Mouse (Mus musculus): Measurements from ENCODE around the gene Casc3. TPM values are rescaled to one million over a fixed set of nuclear protein-coding genes. Genes with fewer than 3 reads are reported as not detected.

Casc3 gene
- polyA plus RNA-seq, 1 experiment from 2014 or later, result 44.9 TPM

- no peak overlapping the region for H3K9ac ChIP-seq (ENCODE audit: low read length)
- ATAC-seq (ENCODE audit: insufficient number of reproducible peaks, low FRiP score, low TSS enrichment, low read depth) (no peak), DNase-seq (ENCODE audit: low spot score) (peak; percentile 66)
- no peaks in the 10 kb centered on the region for H3K36me3 ChIP-seq (ENCODE audit: control insufficient read depth, insufficient read depth, low read length)
- H3K4me1 ChIP-seq (ENCODE audit: control insufficient read depth, insufficient read depth, low read length), result peaks cover 61% of the 10 kb centered on the region
- no peaks in the 10 kb centered on the region for H3K9me3 ChIP-seq (ENCODE audit: control insufficient read depth, low read length)
- 12% methylated on average over 12 of the region's 12 CpGs for WGBS
- H3K27me3 ChIP-seq (ENCODE audit: control insufficient read depth, insufficient read depth, low read length), result no peaks in the 10 kb centered on the region
- H3K4me2 ChIP-seq (ENCODE audit: low read depth, severe bottlenecking), result peak overlapping the region; percentile 26; the same call in 1 of the 2 replicates
- no peak overlapping the region for H3K4me3 ChIP-seq (ENCODE audit: low read depth, low read length)
- peak overlapping the region; percentile 51 for H3K27ac ChIP-seq (replicated peaks; ENCODE audit: low read depth, low read length)
Observed at GRCm38 (mm10) chr11:98785772-98786281, 18.9 kb upstream of the Casc3 start.

GRCm38 (mm10) chr11:98786359-98787214, 18.1 kb upstream of the Casc3 start:
- no peaks in the 10 kb centered on the region for H3K9me3 ChIP-seq (ENCODE audit: control insufficient read depth, low read length)
- H3K27me3 ChIP-seq (ENCODE audit: control insufficient read depth, insufficient read depth, low read length), result no peaks in the 10 kb centered on the region
- H3K36me3 ChIP-seq (ENCODE audit: control insufficient read depth, insufficient read depth, low read length), result no peaks in the 10 kb centered on the region
- peak overlapping the region; percentile 26; the same call in 1 of the 2 replicates for H3K4me2 ChIP-seq (ENCODE audit: low read depth, severe bottlenecking)
- ATAC-seq (ENCODE audit: insufficient number of reproducible peaks, low FRiP score, low TSS enrichment, low read depth), result peak; percentile 32
- peaks cover 57% of the 10 kb centered on the region for H3K4me1 ChIP-seq (ENCODE audit: control insufficient read depth, insufficient read depth, low read length)
- peak overlapping the region; percentile 8; the same call in 1 of the 2 replicates for H3K4me3 ChIP-seq (ENCODE audit: low read depth, low read length)
- peak; percentile 98 for DNase-seq (ENCODE audit: low spot score)
- H3K27ac ChIP-seq (replicated peaks; ENCODE audit: low read depth, low read length), result peak overlapping the region; percentile 51
- H3K9ac ChIP-seq (ENCODE audit: low read length), result no peak overlapping the region
- WGBS, result 3% methylated on average over 14 of the region's 15 CpGs

GRCm38 (mm10) chr11:98787229-98787628, 17.5 kb upstream of the Casc3 start:
- Histone ChIP-seq H3K9me3 (ENCODE audit: control insufficient read depth, low read length) (no peaks in the 10 kb centered on the region), H3K27me3 (ENCODE audit: control insufficient read depth, insufficient read depth, low read length) (no peaks in the 10 kb centered on the region), H3K4me1 (ENCODE audit: control insufficient read depth, insufficient read depth, low read length) (peaks cover 50% of the 10 kb centered on the region), H3K4me3 (ENCODE audit: low read depth, low read length) (no peak overlapping the region), H3K9ac (ENCODE audit: low read length) (no peak overlapping the region), H3K4me2 (ENCODE audit: low read depth, severe bottlenecking) (no peak overlapping the region; the same call in 1 of the 2 replicates), H3K27ac (replicated peaks; ENCODE audit: low read depth, low read length) (no peak overlapping the region; the same call in 1 of the 2 replicates), H3K36me3 (ENCODE audit: control insufficient read depth, insufficient read depth, low read length) (no peaks in the 10 kb centered on the region)
- WGBS, result 29% methylated on average over 7 of the region's 7 CpGs
- DNase-seq (ENCODE audit: low spot score), result no peak
- ATAC-seq (ENCODE audit: insufficient number of reproducible peaks, low FRiP score, low TSS enrichment, low read depth), result no peak

- Histone ChIP-seq H3K4me1 (ENCODE audit: control insufficient read depth, insufficient read depth, low read length) (peaks cover 46% of the 10 kb centered on the region), H3K27ac (replicated peaks; ENCODE audit: low read depth, low read length) (no peak overlapping the region)
- WGBS, result 94% methylated on average over 1 of the region's 1 CpGs
Observed at GRCm38 (mm10) chr11:98787691-98788090, 17.0 kb upstream of the Casc3 start.

GRCm38 (mm10) chr11:98788139-98788538, 16.6 kb upstream of the Casc3 start:
- ATAC-seq (ENCODE audit: insufficient number of reproducible peaks, low FRiP score, low TSS enrichment, low read depth) (no peak), DNase-seq (ENCODE audit: low spot score) (no peak)
- no peaks in the 10 kb centered on the region for H3K9me3 ChIP-seq (ENCODE audit: control insufficient read depth, low read length)
- H3K4me1 ChIP-seq (ENCODE audit: control insufficient read depth, insufficient read depth, low read length), result peaks cover 41% of the 10 kb centered on the region
- WGBS, result 91% methylated on average over 5 of the region's 5 CpGs
- H3K27me3 ChIP-seq (ENCODE audit: control insufficient read depth, insufficient read depth, low read length), result no peaks in the 10 kb centered on the region
- H3K27ac ChIP-seq (replicated peaks; ENCODE audit: low read depth, low read length), result peak overlapping the region; percentile 38; the same call in 1 of the 2 replicates
- no peak overlapping the region for H3K9ac ChIP-seq (ENCODE audit: low read length)
- H3K36me3 ChIP-seq (ENCODE audit: control insufficient read depth, insufficient read depth, low read length), result no peaks in the 10 kb centered on the region
- 0 out of 2 replicates have a peak overlapping the region, but pooled peaks have one; percentile 89 for H3K4me2 ChIP-seq (ENCODE audit: low read depth, severe bottlenecking)
- no peak overlapping the region for H3K4me3 ChIP-seq (ENCODE audit: low read depth, low read length)

More at GRCm38 (mm10) chr11:98787691-98788090, 17.0 kb upstream of the Casc3 start:
- Histone ChIP-seq H3K36me3 (ENCODE audit: control insufficient read depth, insufficient read depth, low read length) (no peaks in the 10 kb centered on the region), H3K4me3 (ENCODE audit: low read depth, low read length) (no peak overlapping the region), H3K9me3 (ENCODE audit: control insufficient read depth, low read length) (no peaks in the 10 kb centered on the region), H3K4me2 (ENCODE audit: low read depth, severe bottlenecking) (no peak overlapping the region), H3K9ac (ENCODE audit: low read length) (no peak overlapping the region), H3K27me3 (ENCODE audit: control insufficient read depth, insufficient read depth, low read length) (no peaks in the 10 kb centered on the region)
- ATAC-seq (ENCODE audit: insufficient number of reproducible peaks, low FRiP score, low TSS enrichment, low read depth) (no peak), DNase-seq (ENCODE audit: low spot score) (no peak)

- 15% methylated on average over 18 of the region's 18 CpGs for WGBS
- Histone ChIP-seq H3K4me1 (ENCODE audit: control insufficient read depth, insufficient read depth, low read length) (peaks cover 39% of the 10 kb centered on the region), H3K4me2 (ENCODE audit: low read depth, severe bottlenecking) (peak overlapping the region; percentile 89), H3K9me3 (ENCODE audit: control insufficient read depth, low read length) (no peaks in the 10 kb centered on the region), H3K36me3 (ENCODE audit: control insufficient read depth, insufficient read depth, low read length) (no peaks in the 10 kb centered on the region), H3K27me3 (ENCODE audit: control insufficient read depth, insufficient read depth, low read length) (no peaks in the 10 kb centered on the region), H3K27ac (replicated peaks; ENCODE audit: low read depth, low read length) (peak overlapping the region; percentile 38), H3K9ac (ENCODE audit: low read length) (peak overlapping the region; percentile 63; the same call in 1 of the 2 replicates), H3K4me3 (ENCODE audit: low read depth, low read length) (peak overlapping the region; percentile 48)
- ATAC-seq (ENCODE audit: insufficient number of reproducible peaks, low FRiP score, low TSS enrichment, low read depth), result peak; percentile 82
- DNase-seq (ENCODE audit: low spot score), result peak; percentile 88
Observed at GRCm38 (mm10) chr11:98788550-98789218, 16.0 kb upstream of the Casc3 start.

- 2% methylated on average over 25 of the region's 25 CpGs for WGBS
- peak overlapping the region; percentile 89 for H3K4me2 ChIP-seq (ENCODE audit: low read depth, severe bottlenecking)
- H3K9me3 ChIP-seq (ENCODE audit: control insufficient read depth, low read length), result no peaks in the 10 kb centered on the region
- H3K36me3 ChIP-seq (ENCODE audit: control insufficient read depth, insufficient read depth, low read length), result no peaks in the 10 kb centered on the region
- ATAC-seq (ENCODE audit: insufficient number of reproducible peaks, low FRiP score, low TSS enrichment, low read depth), result no peak
- H3K9ac ChIP-seq (ENCODE audit: low read length), result peak overlapping the region; percentile 63
- no peaks in the 10 kb centered on the region for H3K27me3 ChIP-seq (ENCODE audit: control insufficient read depth, insufficient read depth, low read length)
- H3K4me3 ChIP-seq (ENCODE audit: low read depth, low read length), result peak overlapping the region; percentile 48
- peaks cover 35% of the 10 kb centered on the region for H3K4me1 ChIP-seq (ENCODE audit: control insufficient read depth, insufficient read depth, low read length)
- DNase-seq (ENCODE audit: low spot score), result peak; percentile 46
- H3K27ac ChIP-seq (replicated peaks; ENCODE audit: low read depth, low read length), result peak overlapping the region; percentile 42; the same call in 1 of the 2 replicates
Observed at GRCm38 (mm10) chr11:98789219-98789807, 15.4 kb upstream of the Casc3 start.

- DNase-seq (ENCODE audit: low spot score) (no peak), ATAC-seq (ENCODE audit: insufficient number of reproducible peaks, low FRiP score, low TSS enrichment, low read depth) (no peak)
- Histone ChIP-seq H3K4me1 (ENCODE audit: control insufficient read depth, insufficient read depth, low read length) (peaks cover 33% of the 10 kb centered on the region), H3K4me2 (ENCODE audit: low read depth, severe bottlenecking) (peak overlapping the region; percentile 89; the same call in 1 of the 2 replicates), H3K36me3 (ENCODE audit: control insufficient read depth, insufficient read depth, low read length) (no peaks in the 10 kb centered on the region), H3K4me3 (ENCODE audit: low read depth, low read length) (peak overlapping the region; percentile 48; the same call in 1 of the 2 replicates), H3K27me3 (ENCODE audit: control insufficient read depth, insufficient read depth, low read length) (no peaks in the 10 kb centered on the region), H3K27ac (replicated peaks; ENCODE audit: low read depth, low read length) (no peak overlapping the region), H3K9ac (ENCODE audit: low read length) (no peak overlapping the region), H3K9me3 (ENCODE audit: control insufficient read depth, low read length) (no peaks in the 10 kb centered on the region)
- WGBS, result 35% methylated on average over 5 of the region's 5 CpGs
Observed at GRCm38 (mm10) chr11:98789824-98790223, 14.9 kb upstream of the Casc3 start.

Measured in limb, embryonic 11.5 days (tissue).